Mouse (Mus musculus) neural tube, embryonic 11.5 days (tissue): ENCODE results near the gene Gm28845. TPM values are rescaled to one million over a fixed set of nuclear protein-coding genes. Genes with fewer than 3 reads are reported as not detected.

ENCODE experiments used
- ATAC-seq: fragments of 200-750 bp; cut with Nextera tagmentation; 2 replicates; pipeline ENCODE4 v1.8.0; 2017; ENCODE audit warnings: moderate number of reproducible peaks, mild to moderate bottlenecking, moderate TSS enrichment, moderate library complexity; ENCODE audit not compliant: insufficient read depth, low FRiP score, low TSS enrichment
- DNase-seq: peaks from one replicate; pipeline ENCODE4 v3.0.0-alpha.2; 2015; ENCODE audit warnings: low spot score
- H3K27ac ChIP-seq: fragments of 300-500 bp; sonication (generic); 2 replicates; pipeline ENCODE4 v1.5.1; 2014; ENCODE audit warnings: low read depth, mild to moderate bottlenecking, low read length
- H3K27me3 ChIP-seq: fragments of 300-500 bp; sonication (generic); 2 replicates; pipeline ENCODE4 v1.6.1; 2014; ENCODE audit warnings: mild to moderate bottlenecking, low read length, mixed read lengths; ENCODE audit not compliant: control insufficient read depth, insufficient read depth
- H3K36me3 ChIP-seq: fragments of 300-500 bp; sonication (generic); 2 replicates; pipeline ENCODE4 v1.6.1; 2014; ENCODE audit warnings: mild to moderate bottlenecking, low read length, moderate library complexity, mixed read lengths; ENCODE audit not compliant: control insufficient read depth, insufficient read depth
- H3K4me1 ChIP-seq: fragments of 300-500 bp; sonication (generic); 2 replicates; pipeline ENCODE4 v1.6.1; 2014; ENCODE audit warnings: low read length, mixed read lengths; ENCODE audit not compliant: control insufficient read depth, insufficient read depth
- H3K4me2 ChIP-seq: fragments of 300-500 bp; sonication (generic); 2 replicates; pipeline ENCODE4 v1.6.1; 2014; ENCODE audit warnings: low read depth, mild to moderate bottlenecking, moderate library complexity
- H3K4me3 ChIP-seq: fragments of 300-500 bp; sonication (generic); 2 replicates; pipeline ENCODE4 v1.5.1; 2014; ENCODE audit warnings: low read depth, low read length
- H3K9ac ChIP-seq: fragments of 300-500 bp; sonication (generic); 2 replicates; pipeline ENCODE4 v1.6.1; 2014; ENCODE audit warnings: mild to moderate bottlenecking, low read length
- H3K9me3 ChIP-seq: fragments of 300-500 bp; sonication (generic); 2 replicates; pipeline ENCODE4 v1.6.1; 2016; ENCODE audit warnings: low read length; ENCODE audit not compliant: control insufficient read depth
- WGBS: fragments of 180-500 bp; shearing (Covaris S2); extraction: QIAGEN DNeasy Blood & Tissue Kit; methylation state at CpG from one replicate; pipeline ENCODE4 v1.1.7; 2014; 5-methylcytosine and 5-hydroxymethylcytosine counted together
- polyA plus RNA-seq: library from polyadenylated mRNA; unstranded; fragments of >200 nt; fragmentation: Nextera tagmentation; extraction: Ambion mirVana; gene quantifications from 2 replicates; pipeline ENCODE4 v1.2.1, GENCODE M21; 2014

Gene Gm28845
- not detected in 2 replicates for polyA plus RNA-seq

GRCm38 (mm10) chr1:65119438-65119837 is at the start of gene Gm28845:
Gm28845 (minus strand) TSS chr1:65119558.
- DNase-seq (no peak), ATAC-seq (no peak)

GRCm38 (mm10) chr1:65167496-65167895 is 48.1 kb upstream of the Gm28845 start:
- no peak overlapping the region for H3K4me2 ChIP-seq
- no peaks in the 10 kb centered on the region for H3K27me3 ChIP-seq
- H3K9ac ChIP-seq: no peak overlapping the region
- ATAC-seq: no peak
- H3K9me3 ChIP-seq: no peaks in the 10 kb centered on the region
- H3K27ac ChIP-seq: no peak overlapping the region
- no peak overlapping the region for H3K4me3 ChIP-seq
- H3K36me3 ChIP-seq: peaks cover 27% of the 10 kb centered on the region
- H3K4me1 ChIP-seq: no peaks in the 10 kb centered on the region
- DNase-seq: no peak
- 94% methylated on average over 1 of the region's 1 CpGs for WGBS

More at GRCm38 (mm10) chr1:65119438-65119837, at the start of gene Gm28845:
- Histone ChIP-seq H3K9me3 (no peaks in the 10 kb centered on the region), H3K27ac (no peak within 1 kb of the TSS), H3K9ac (no peak within 1 kb of the TSS), H3K4me3 (no peak within 1 kb of the TSS), H3K27me3 (no peaks in the 10 kb centered on the region), H3K36me3 (no peaks in the 10 kb centered on the region), H3K4me2 (no peak within 1 kb of the TSS), H3K4me1 (no peaks in the 10 kb centered on the region)
- 85% methylated on average over 1 of the region's 1 CpGs for WGBS

GRCm38 (mm10) chr1:65162210-65162609 is 42.9 kb upstream of the Gm28845 start:
- Histone ChIP-seq H3K4me1 (no peaks in the 10 kb centered on the region), H3K27me3 (no peaks in the 10 kb centered on the region), H3K9me3 (no peaks in the 10 kb centered on the region), H3K9ac (no peak overlapping the region), H3K27ac (no peak overlapping the region), H3K4me3 (no peak overlapping the region), H3K4me2 (no peak overlapping the region), H3K36me3 (peaks cover 22% of the 10 kb centered on the region)
- 95% methylated on average over 1 of the region's 1 CpGs for WGBS
- DNase-seq: no peak
- no peak for ATAC-seq

GRCm38 (mm10) chr1:65156111-65156510 is 36.8 kb upstream of the Gm28845 start:
- H3K36me3 ChIP-seq: peaks cover 7% of the 10 kb centered on the region

GRCm38 (mm10) chr1:65154814-65155213 is 35.5 kb upstream of the Gm28845 start:
- no peak overlapping the region for H3K9ac ChIP-seq
- no peak overlapping the region for H3K4me3 ChIP-seq
- DNase-seq (no peak), ATAC-seq (no peak)
- H3K36me3 ChIP-seq: peaks cover 2% of the 10 kb centered on the region; the same call in 1 of the 2 replicates
- H3K4me2 ChIP-seq: no peak overlapping the region
- no peaks in the 10 kb centered on the region for H3K9me3 ChIP-seq
- no peaks in the 10 kb centered on the region for H3K4me1 ChIP-seq
- no peak overlapping the region for H3K27ac ChIP-seq
- H3K27me3 ChIP-seq: no peaks in the 10 kb centered on the region

More at GRCm38 (mm10) chr1:65156111-65156510, 36.8 kb upstream of the Gm28845 start:
- Histone ChIP-seq H3K27ac (no peak overlapping the region), H3K9me3 (no peaks in the 10 kb centered on the region), H3K4me2 (no peak overlapping the region), H3K9ac (no peak overlapping the region), H3K27me3 (no peaks in the 10 kb centered on the region), H3K4me1 (no peaks in the 10 kb centered on the region), H3K4me3 (no peak overlapping the region)
- WGBS: 93% methylated on average over 5 of the region's 5 CpGs
- ATAC-seq: no peak
- no peak for DNase-seq

- no peaks in the 10 kb centered on the region for H3K4me1 ChIP-seq
- no peaks in the 10 kb centered on the region for H3K27me3 ChIP-seq
- no peak for ATAC-seq
- 79% methylated on average over 3 of the region's 3 CpGs for WGBS
- H3K9ac ChIP-seq: no peak overlapping the region
- no peak overlapping the region for H3K27ac ChIP-seq
- H3K9me3 ChIP-seq: no peaks in the 10 kb centered on the region
- H3K36me3 ChIP-seq: no peaks in the 10 kb centered on the region
- no peak overlapping the region for H3K4me2 ChIP-seq
- no peak for DNase-seq
- H3K4me3 ChIP-seq: no peak overlapping the region
Measured at GRCm38 (mm10) chr1:65147971-65148370, 28.6 kb upstream of the Gm28845 start.

- DNase-seq (no peak), ATAC-seq (no peak)
- H3K27me3 ChIP-seq: no peaks in the 10 kb centered on the region
- no peak overlapping the region for H3K4me2 ChIP-seq
- H3K9me3 ChIP-seq: no peaks in the 10 kb centered on the region
- no peak overlapping the region for H3K27ac ChIP-seq
- H3K4me1 ChIP-seq: no peaks in the 10 kb centered on the region
- no peaks in the 10 kb centered on the region for H3K36me3 ChIP-seq
- WGBS: 96% methylated on average over 5 of the region's 5 CpGs
- no peak overlapping the region for H3K9ac ChIP-seq
- H3K4me3 ChIP-seq: no peak overlapping the region
Measured at GRCm38 (mm10) chr1:65147326-65147725, 28.0 kb upstream of the Gm28845 start.

GRCm38 (mm10) chr1:65146601-65147000 is 27.2 kb upstream of the Gm28845 start:
- H3K4me3 ChIP-seq: no peak overlapping the region
- no peaks in the 10 kb centered on the region for H3K4me1 ChIP-seq
- no peaks in the 10 kb centered on the region for H3K9me3 ChIP-seq
- no peaks in the 10 kb centered on the region for H3K36me3 ChIP-seq
- ATAC-seq: no peak
- DNase-seq: no peak
- no peak overlapping the region for H3K27ac ChIP-seq
- 80% methylated on average over 2 of the region's 2 CpGs for WGBS
- H3K9ac ChIP-seq: no peak overlapping the region
- no peak overlapping the region for H3K4me2 ChIP-seq
- no peaks in the 10 kb centered on the region for H3K27me3 ChIP-seq

GRCm38 (mm10) chr1:65144783-65145182 is 25.4 kb upstream of the Gm28845 start:
- Histone ChIP-seq H3K27me3 (no peaks in the 10 kb centered on the region), H3K4me3 (no peak overlapping the region), H3K9ac (no peak overlapping the region), H3K27ac (no peak overlapping the region), H3K4me1 (no peaks in the 10 kb centered on the region), H3K9me3 (no peaks in the 10 kb centered on the region), H3K36me3 (no peaks in the 10 kb centered on the region), H3K4me2 (no peak overlapping the region)
- ATAC-seq (no peak), DNase-seq (no peak)
- WGBS: 89% methylated on average over 2 of the region's 2 CpGs
